Mouse (Mus musculus) G1E (cell line): Measurements from ENCODE around the gene Wasf2. TPM values are rescaled to one million over a fixed set of nuclear protein-coding genes. Genes with fewer than 3 reads are reported as not detected.

Source experiments
- ATAC-seq: 2 replicates; pipeline ENCODE4 v1.8.0; 2016; ENCODE audit warnings: mild to moderate bottlenecking; ENCODE audit not compliant: insufficient number of reproducible peaks, poor library complexity, low FRiP score, severe bottlenecking; ENCODE audit errors: extremely low read depth
- DNase-seq: peaks from one replicate; pipeline ENCODE4 v3.0.0; 2012; ENCODE audit warnings: low spot score
- H3K27me3 ChIP-seq: 2 replicates; pipeline ENCODE4 v1.6.1; 2012; ENCODE audit warnings: mild to moderate bottlenecking, low read length, inconsistent platforms; ENCODE audit not compliant: insufficient read depth
- H3K36me3 ChIP-seq: replicated peaks from 2 replicates; pipeline ENCODE3; 2012; ENCODE audit warnings: mild to moderate bottlenecking, inconsistent platforms
- H3K4me1 ChIP-seq: 2 replicates; pipeline ENCODE4 v1.6.1; 2012; ENCODE audit warnings: low read depth, low read length, inconsistent platforms, mixed read lengths; ENCODE audit not compliant: insufficient read depth
- H3K4me3 ChIP-seq: 2 replicates; pipeline ENCODE4 v1.5.1; 2012; ENCODE audit warnings: low read depth, mild to moderate bottlenecking, inconsistent platforms, low read length, moderate library complexity, mixed read lengths
- H3K9me3 ChIP-seq: replicated peaks from 2 replicates; pipeline ENCODE4 v1.6.1; 2012; ENCODE audit warnings: inconsistent platforms
- CTCF ChIP-seq: IDR thresholded peaks from 2 replicates; pipeline ENCODE4 v1.5.1; 2012; ENCODE audit warnings: low read depth, low read length, inconsistent platforms, mixed read lengths
- GATA1 ChIP-seq: IDR thresholded peaks from 2 replicates; pipeline ENCODE4 v1.6.1; 2012; ENCODE audit warnings: borderline replicate concordance, low read length, inconsistent platforms, mixed read lengths
- GATA2 ChIP-seq: IDR thresholded peaks from 2 replicates; pipeline ENCODE4 v1.6.1; 2012; ENCODE audit warnings: low read depth, low read length, inconsistent platforms, borderline replicate concordance
- POLR2AphosphoS5 ChIP-seq: IDR thresholded peaks from 2 replicates; pipeline ENCODE4 v1.6.1; 2012; ENCODE audit warnings: low read depth, low read length, inconsistent platforms; ENCODE audit not compliant: insufficient replicate concordance
- TAL1 ChIP-seq: conservative IDR thresholded peaks from 2 replicates; pipeline ENCODE4 v1.6.1; 2012; ENCODE audit warnings: low read depth, low read length, inconsistent platforms, mixed read lengths
- polyA plus RNA-seq: library from polyadenylated mRNA; stranded (reverse); fragments of >175 nt; gene quantifications from 2 replicates; pipeline ENCODE4 v1.2.3, GENCODE M21; 2012
- total RNA-seq, 2 experiments: library from RNA; stranded (forward) in 1 of 2; stranded (reverse) in 1 of 2; fragments of 200-1000 nt in 1 of 2; fragments of >200 nt in 1 of 2; fragmentation: Nextera tagmentation in 1 of 2; gene quantifications; 2 replicates each; pipeline ENCODE4 v1.2.3; 2014 to 2017

The Wasf2 gene
- total and polyA plus RNA-seq, 3 experiments: 12.1 to 127 (median 58.3) TPM

GRCm38 (mm10) chr4:133109335-133109801, 20.9 kb upstream of the Wasf2 start:
- no peak overlapping the region for H3K4me3 ChIP-seq
- H3K4me1 ChIP-seq: peaks cover 5% of the 10 kb centered on the region
- H3K9me3 ChIP-seq: no peaks in the 10 kb centered on the region
- no peak for TF ChIP-seq POLR2AphosphoS5
- no peak for TF ChIP-seq CTCF
- no peak for TF ChIP-seq GATA2
- no peak for TF ChIP-seq GATA1
- TF ChIP-seq TAL1: no peak
- no peaks in the 10 kb centered on the region for H3K36me3 ChIP-seq
- ATAC-seq (no peak), DNase-seq (no peak)
- peaks cover 16% of the 10 kb centered on the region for H3K27me3 ChIP-seq

DNA sequence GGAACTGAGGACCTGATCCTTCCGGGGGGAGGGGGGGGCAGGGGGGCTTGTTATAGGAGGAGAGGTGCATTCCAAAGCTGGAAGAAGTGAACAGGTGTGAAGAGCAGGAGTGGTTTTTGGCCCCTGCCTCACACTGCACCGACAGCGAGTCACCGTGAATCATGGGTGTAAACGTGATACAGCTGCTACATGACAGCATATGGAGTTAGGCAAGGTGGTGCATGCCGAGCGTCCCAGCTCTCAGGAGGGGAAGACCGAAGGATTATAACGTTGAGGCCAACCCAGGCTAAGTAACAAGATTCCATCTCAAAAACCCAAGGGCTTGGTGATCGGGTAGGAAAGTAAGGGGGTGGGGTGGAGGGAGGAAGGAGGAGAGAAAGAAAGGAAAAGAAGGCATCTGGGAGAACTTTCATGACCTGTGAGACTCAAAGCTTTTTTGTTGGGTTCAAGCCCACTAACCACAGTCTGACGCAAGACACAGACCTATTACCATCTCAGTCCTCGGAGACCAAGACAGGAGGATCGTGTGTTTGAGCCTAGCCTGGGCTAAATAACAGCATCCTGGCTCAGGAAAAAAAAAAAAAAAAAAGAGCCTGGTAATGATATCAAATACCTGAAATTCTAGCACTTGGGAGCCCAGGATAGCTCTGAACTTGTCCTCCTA, 18.0 kb upstream of the Wasf2 start:
- H3K4me3 ChIP-seq: no peak overlapping the region
- DNase-seq: no peak
- peaks cover 4% of the 10 kb centered on the region; the same call in 1 of the 2 replicates for H3K4me1 ChIP-seq
- no peak for ATAC-seq
- peaks cover 24% of the 10 kb centered on the region for H3K27me3 ChIP-seq
- no peaks in the 10 kb centered on the region for H3K9me3 ChIP-seq
- no peaks in the 10 kb centered on the region for H3K36me3 ChIP-seq
- no peak for TF ChIP-seq GATA1
- no peak for TF ChIP-seq GATA2
- no peak for TF ChIP-seq CTCF
- no peak for TF ChIP-seq TAL1
- TF ChIP-seq POLR2AphosphoS5: no peak

DNA sequence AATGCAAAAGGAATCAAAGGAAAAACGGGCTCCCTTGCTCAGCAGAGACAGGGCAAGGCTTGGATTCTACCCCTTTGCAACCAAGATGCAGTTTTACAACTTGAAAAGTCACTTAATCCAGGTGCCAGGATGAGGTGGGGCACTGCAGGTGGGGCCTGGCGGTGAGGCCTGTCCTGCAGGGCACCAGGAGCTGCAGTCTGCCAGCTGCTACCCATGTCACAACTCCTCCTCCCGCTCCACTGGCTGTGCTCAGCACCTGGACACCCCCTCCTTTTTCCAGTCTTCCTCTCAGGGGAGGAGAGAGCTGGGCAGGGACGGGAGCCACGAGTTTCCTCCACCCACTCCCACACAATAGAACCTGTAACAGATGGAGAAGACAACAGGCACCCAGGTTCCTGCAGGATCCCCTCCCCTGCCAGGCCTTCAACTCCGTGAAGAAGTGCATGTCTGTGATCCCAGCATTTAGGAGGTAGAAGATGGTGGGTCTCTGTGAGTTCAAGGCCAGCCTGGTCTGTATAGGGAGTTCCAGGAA, 16.9 kb upstream of the Wasf2 start:
- H3K4me1 ChIP-seq: peaks cover 3% of the 10 kb centered on the region; the same call in 1 of the 2 replicates
- no peak for TF ChIP-seq CTCF
- TF ChIP-seq TAL1: no peak
- TF ChIP-seq GATA1: no peak
- TF ChIP-seq POLR2AphosphoS5: no peak
- no peak for TF ChIP-seq GATA2
- DNase-seq (no peak), ATAC-seq (no peak)
- no peaks in the 10 kb centered on the region for H3K9me3 ChIP-seq
- no peak overlapping the region for H3K4me3 ChIP-seq
- peaks cover 19% of the 10 kb centered on the region for H3K27me3 ChIP-seq
- H3K36me3 ChIP-seq: no peaks in the 10 kb centered on the region

DNA sequence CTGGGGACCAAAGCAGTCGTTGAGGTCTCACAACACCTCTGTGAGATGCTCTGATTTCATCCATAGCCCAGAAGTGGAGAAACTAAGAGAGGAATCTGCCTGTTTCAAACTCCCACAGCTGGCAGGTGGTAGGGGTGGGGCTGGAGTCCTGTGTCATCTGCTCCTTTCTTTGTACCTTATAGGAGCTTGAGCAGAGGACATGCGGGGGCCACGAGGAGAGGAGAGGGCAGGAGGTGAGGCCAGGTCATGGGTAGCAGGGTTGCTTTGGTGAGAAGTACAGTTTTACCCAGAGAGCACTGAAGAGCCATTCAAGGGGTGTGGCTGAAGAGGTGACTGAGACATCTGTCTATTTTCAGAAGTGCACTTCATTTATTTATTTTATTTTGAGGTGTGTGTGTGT, 15.5 kb upstream of the Wasf2 start:
- Histone ChIP-seq H3K27me3 (peaks cover 21% of the 10 kb centered on the region), H3K4me1 (peaks cover 3% of the 10 kb centered on the region; the same call in 1 of the 2 replicates), H3K9me3 (no peaks in the 10 kb centered on the region), H3K36me3 (no peaks in the 10 kb centered on the region), H3K4me3 (no peak overlapping the region)
- TF ChIP-seq GATA1: no peak
- TF ChIP-seq POLR2AphosphoS5: no peak
- TF ChIP-seq CTCF: no peak
- no peak for TF ChIP-seq GATA2
- TF ChIP-seq TAL1: no peak
- DNase-seq (no peak), ATAC-seq (no peak)

DNA sequence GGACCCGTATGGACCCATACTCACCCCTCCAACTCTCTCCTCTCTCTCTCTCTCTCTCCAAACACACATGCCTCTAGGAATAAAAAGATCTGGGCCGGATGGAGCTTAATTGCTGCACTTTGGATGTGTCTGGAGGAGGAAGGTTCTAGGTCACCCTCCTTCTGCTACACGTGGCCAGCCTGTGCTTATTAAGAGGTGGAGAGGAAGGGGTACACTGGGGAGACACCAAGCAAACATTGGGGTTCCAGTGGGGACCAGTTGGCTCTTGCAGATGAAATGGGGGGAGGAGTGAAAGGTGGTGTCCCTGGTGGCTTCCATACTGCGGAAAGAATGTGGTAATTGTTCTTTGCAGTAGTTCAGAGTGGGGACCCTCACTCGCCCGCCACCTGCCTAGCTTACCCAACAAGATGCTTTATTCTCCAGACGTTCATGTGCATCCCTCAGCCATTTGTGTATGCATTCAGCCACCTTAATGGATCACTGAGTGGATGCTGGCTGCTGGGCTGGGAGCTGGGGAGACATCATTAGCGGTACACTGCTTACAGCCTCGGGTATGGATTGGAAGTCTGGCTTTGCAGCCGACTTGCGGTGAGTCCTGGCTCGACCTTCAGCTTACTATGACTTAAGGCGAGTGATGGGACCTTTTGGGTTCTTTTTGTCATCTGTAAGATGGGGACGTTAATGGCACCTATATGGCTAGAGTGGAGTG, 14.4 kb upstream of the Wasf2 start:
- no peak for TF ChIP-seq GATA2
- no peak for TF ChIP-seq CTCF
- no peak for TF ChIP-seq TAL1
- no peak for TF ChIP-seq GATA1
- TF ChIP-seq POLR2AphosphoS5: no peak
- peaks cover 29% of the 10 kb centered on the region for H3K27me3 ChIP-seq
- ATAC-seq (no peak), DNase-seq (no peak)
- peaks cover 5% of the 10 kb centered on the region; the same call in 1 of the 2 replicates for H3K4me1 ChIP-seq
- H3K9me3 ChIP-seq: no peaks in the 10 kb centered on the region
- H3K36me3 ChIP-seq: no peaks in the 10 kb centered on the region
- H3K4me3 ChIP-seq: no peak overlapping the region

DNA sequence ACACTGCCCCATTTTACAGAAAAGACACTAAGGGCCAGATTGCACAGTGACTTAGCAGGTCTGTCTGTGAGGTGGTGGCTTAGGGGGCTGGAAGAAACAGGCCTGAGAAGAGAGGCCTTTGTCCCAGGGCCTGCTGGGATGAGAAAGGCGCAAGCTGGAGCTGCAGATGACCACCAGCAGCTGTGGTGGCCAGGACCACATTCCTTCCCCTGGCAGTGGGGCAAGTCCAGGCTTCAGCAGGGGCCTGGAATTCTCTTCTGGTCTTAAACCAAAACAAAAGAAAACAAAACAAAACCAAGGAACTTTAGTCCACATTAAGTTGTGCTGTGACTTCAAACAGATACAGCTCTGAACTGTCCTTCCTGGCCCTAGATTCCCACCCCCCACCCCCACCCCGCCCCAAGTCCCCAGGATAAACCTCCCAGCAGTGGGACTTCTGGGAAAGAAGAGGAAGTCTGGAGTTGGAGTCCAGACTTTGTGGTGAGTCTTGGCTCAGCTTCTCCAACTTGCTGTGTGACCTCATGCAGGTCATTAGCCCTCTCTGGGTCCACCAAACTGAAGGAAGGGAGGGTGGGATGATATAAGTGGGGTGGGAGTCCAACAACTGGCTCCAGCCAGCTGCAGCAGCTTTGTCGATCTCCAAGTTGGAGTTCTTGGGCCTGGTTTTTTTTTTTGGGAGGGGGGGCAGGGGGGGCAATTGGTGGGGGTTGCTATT, 13.4 kb upstream of the Wasf2 start:
- Histone ChIP-seq H3K4me3 (no peak overlapping the region), H3K27me3 (peaks cover 37% of the 10 kb centered on the region), H3K9me3 (no peaks in the 10 kb centered on the region), H3K36me3 (no peaks in the 10 kb centered on the region), H3K4me1 (peaks cover 11% of the 10 kb centered on the region; the same call in 1 of the 2 replicates)
- TF ChIP-seq GATA2 (no peak), GATA1 (no peak), TAL1 (no peak), CTCF (no peak), POLR2AphosphoS5 (no peak)
- DNase-seq (no peak), ATAC-seq (no peak)
